Mouse (Mus musculus): ENCODE results near the gene Dennd1b.

- TF ChIP-seq MAX (IDR thresholded peaks at IDR 0.05) (no peak), CTCF (IDR thresholded peaks at IDR 0.05; ENCODE audit: control insufficient read depth, insufficient read depth, insufficient read length) (no peak), MYOD1 (IDR thresholded peaks at IDR 0.05; ENCODE audit: control insufficient read depth, insufficient read length, low read depth) (no peak), FOSL1 (IDR thresholded peaks at IDR 0.05; ENCODE audit: insufficient read depth, low read length, poor library complexity, severe bottlenecking) (no peak), CEBPB (IDR thresholded peaks at IDR 0.05; ENCODE audit: low read depth) (no peak)
Measured at GRCm38 (mm10) chr1:138924282-138924681, 39.0 kb upstream of the Dennd1b start.
